Mouse (Mus musculus) liver, postnatal 0 days (tissue): ENCODE results near the gene Clcn6. TPM values are rescaled to one million over a fixed set of nuclear protein-coding genes. Genes with fewer than 3 reads are reported as not detected.

Experiments used
- ATAC-seq: fragments of 200-750 bp; cut with Nextera tagmentation; 2 replicates; pipeline ENCODE4 v1.8.0; 2017; ENCODE audit warnings: mild to moderate bottlenecking, moderate library complexity
- DNase-seq: peaks from one replicate; pipeline ENCODE4 v3.0.0-alpha.2; 2016
- H3K27ac ChIP-seq: fragments of 300-500 bp; sonication (generic); 2 replicates; pipeline ENCODE4 v1.5.1; 2014; ENCODE audit warnings: antibody characterized with exemption, moderate library complexity, mild to moderate bottlenecking, low read depth
- H3K27me3 ChIP-seq: fragments of 300-500 bp; sonication (generic); 2 replicates; pipeline ENCODE4 v1.6.1; 2014; ENCODE audit warnings: low read length, control low read depth, mixed read lengths; ENCODE audit not compliant: insufficient read depth
- H3K36me3 ChIP-seq: fragments of 300-500 bp; sonication (generic); replicated peaks from 2 replicates; pipeline ENCODE4 v1.6.1; 2014; ENCODE audit warnings: mild to moderate bottlenecking, control low read depth, low read length, moderate library complexity, mixed read lengths; ENCODE audit not compliant: insufficient read depth
- H3K4me1 ChIP-seq: fragments of 300-500 bp; sonication (generic); 2 replicates; pipeline ENCODE4 v1.6.1; 2014; ENCODE audit warnings: antibody characterized with exemption, mild to moderate bottlenecking, control low read depth; ENCODE audit not compliant: insufficient read depth
- H3K4me2 ChIP-seq: fragments of 300-500 bp; sonication (generic); 2 replicates; pipeline ENCODE4 v1.6.1; 2014; ENCODE audit warnings: low read depth, mild to moderate bottlenecking, low read length, moderate library complexity, mixed read lengths
- H3K4me3 ChIP-seq: fragments of 300-500 bp; sonication (generic); 2 replicates; pipeline ENCODE4 v1.5.1; 2014; ENCODE audit warnings: low read depth, low read length
- H3K9ac ChIP-seq: fragments of 300-500 bp; sonication (generic); replicated peaks from 2 replicates; pipeline ENCODE4 v1.6.1; 2014; ENCODE audit warnings: mild to moderate bottlenecking, moderate library complexity
- H3K9me3 ChIP-seq: fragments of 300-500 bp; sonication (generic); 2 replicates; pipeline ENCODE4 v1.6.1; 2016; ENCODE audit warnings: mild to moderate bottlenecking, control low read depth, low read length, mixed read lengths
- CTCF ChIP-seq: sonication (generic); IDR thresholded peaks from 2 replicates; pipeline ENCODE4 v1.5.1; 2016; ENCODE audit warnings: antibody characterized with exemption, low read depth
- EP300 ChIP-seq: IDR thresholded peaks from 2 replicates; pipeline ENCODE4 v1.6.1; 2016; ENCODE audit warnings: antibody characterized with exemption, low read depth, mild to moderate bottlenecking
- WGBS: fragments of 180-500 bp; shearing (Covaris S2); extraction: QIAGEN DNeasy Blood & Tissue Kit; methylation state at CpG from one replicate; pipeline ENCODE4 v1.1.7; 2014; ENCODE audit not compliant: insufficient replicate concordance; 5-methylcytosine and 5-hydroxymethylcytosine counted together
- polyA plus RNA-seq: library from polyadenylated mRNA; unstranded; fragments of >200 nt; fragmentation: Nextera tagmentation; extraction: Ambion mirVana; gene quantifications from 2 replicates; pipeline ENCODE4 v1.2.1, GENCODE M21; 2015

Clcn6 gene
- polyA plus RNA-seq, 1 experiment from 2014 or later, result 0.79 TPM

DNA sequence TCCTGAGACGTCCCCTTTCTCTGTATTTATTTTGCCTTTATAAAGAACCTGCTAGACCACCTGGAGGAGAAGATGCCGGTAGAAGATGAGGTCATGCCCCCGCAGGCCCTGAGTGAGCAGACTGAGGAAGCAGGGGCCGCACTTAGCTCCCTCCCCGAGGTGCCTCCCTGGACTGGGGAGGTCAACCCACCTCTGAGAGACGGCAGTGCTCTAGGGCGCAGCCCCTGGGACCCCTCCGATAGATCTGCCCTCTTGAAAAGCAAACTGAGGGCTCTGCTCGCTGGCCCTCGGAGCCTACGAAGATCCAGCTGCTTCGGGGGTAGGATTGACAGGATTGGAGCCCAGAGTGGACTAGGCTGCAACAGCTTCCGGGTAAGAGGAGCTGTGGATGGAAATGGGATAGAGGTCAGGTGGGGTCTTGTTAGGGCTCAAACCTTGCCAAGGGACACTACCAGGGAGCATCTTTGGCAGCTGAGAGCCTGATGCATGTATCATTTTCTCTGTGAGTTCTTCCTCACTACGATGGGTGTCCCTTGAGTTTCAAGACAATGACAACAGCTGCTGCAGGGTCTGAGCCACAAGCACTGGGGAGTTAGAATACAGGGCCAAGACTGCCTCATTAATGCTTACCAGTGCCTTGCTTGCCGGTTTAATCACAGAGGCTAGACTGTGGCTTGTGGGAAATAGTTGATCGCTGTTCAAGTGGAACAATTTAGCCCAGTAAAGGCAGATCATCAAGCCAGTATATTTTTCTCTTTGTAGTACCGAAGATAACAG, 37.4 kb downstream of the Clcn6 start:
- H3K27ac ChIP-seq, result no peak overlapping the region
- H3K9ac ChIP-seq, result no peak overlapping the region
- TF ChIP-seq EP300, result no peak
- no peak for TF ChIP-seq CTCF
- peaks cover 8% of the 10 kb centered on the region; the same call in 1 of the 2 replicates for H3K36me3 ChIP-seq
- DNase-seq, result no peak
- H3K27me3 ChIP-seq, result no peaks in the 10 kb centered on the region
- H3K4me2 ChIP-seq, result no peak overlapping the region
- 69% methylated on average over 17 of the region's 17 CpGs for WGBS
- no peaks in the 10 kb centered on the region for H3K4me1 ChIP-seq
- H3K4me3 ChIP-seq, result no peak overlapping the region
- ATAC-seq, result no peak
- no peaks in the 10 kb centered on the region for H3K9me3 ChIP-seq

GRCm38 (mm10) chr4:148000202-148000772, 38.3 kb downstream of the Clcn6 start, which contains the start of gene Nppa:
Gene Nppa (plus strand): TSS chr4:148000722.
- ATAC-seq (no peak), DNase-seq (no peak)
- no peaks in the 10 kb centered on the region for H3K4me1 ChIP-seq
- H3K27ac ChIP-seq, result no peak within 1 kb of the TSS
- no peak within 1 kb of the TSS for H3K9ac ChIP-seq
- 44% methylated on average over 12 of the region's 12 CpGs for WGBS
- H3K9me3 ChIP-seq, result no peaks in the 10 kb centered on the region
- H3K4me3 ChIP-seq, result no peak within 1 kb of the TSS
- H3K4me2 ChIP-seq, result no peak within 1 kb of the TSS
- no peak for TF ChIP-seq EP300
- no peaks in the 10 kb centered on the region for H3K36me3 ChIP-seq
- H3K27me3 ChIP-seq, result no peaks in the 10 kb centered on the region

DNA sequence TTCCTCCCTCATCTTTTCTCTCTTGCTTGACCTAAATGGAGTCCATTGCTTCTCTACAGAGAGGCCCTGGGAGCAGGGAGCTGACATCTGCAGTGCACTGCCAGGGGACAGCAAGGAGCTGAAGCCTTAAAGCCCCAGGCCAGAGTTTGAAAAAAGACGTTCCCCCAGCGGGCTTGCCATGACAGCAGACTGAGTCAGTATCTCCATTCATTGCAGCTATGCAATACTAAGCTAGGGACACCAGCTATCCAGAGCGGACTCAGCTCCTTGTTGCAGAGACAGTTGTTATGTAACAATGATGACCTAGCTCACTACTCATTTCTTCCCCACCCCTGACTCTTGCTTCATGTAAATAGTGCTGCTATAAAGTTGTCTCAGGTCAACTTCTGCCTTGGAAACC, 43.3 kb downstream of the Clcn6 start:
- TF ChIP-seq CTCF (no peak), EP300 (no peak)
- 68% methylated on average over 3 of the region's 3 CpGs for WGBS
- no peaks in the 10 kb centered on the region for H3K4me1 ChIP-seq

DNA sequence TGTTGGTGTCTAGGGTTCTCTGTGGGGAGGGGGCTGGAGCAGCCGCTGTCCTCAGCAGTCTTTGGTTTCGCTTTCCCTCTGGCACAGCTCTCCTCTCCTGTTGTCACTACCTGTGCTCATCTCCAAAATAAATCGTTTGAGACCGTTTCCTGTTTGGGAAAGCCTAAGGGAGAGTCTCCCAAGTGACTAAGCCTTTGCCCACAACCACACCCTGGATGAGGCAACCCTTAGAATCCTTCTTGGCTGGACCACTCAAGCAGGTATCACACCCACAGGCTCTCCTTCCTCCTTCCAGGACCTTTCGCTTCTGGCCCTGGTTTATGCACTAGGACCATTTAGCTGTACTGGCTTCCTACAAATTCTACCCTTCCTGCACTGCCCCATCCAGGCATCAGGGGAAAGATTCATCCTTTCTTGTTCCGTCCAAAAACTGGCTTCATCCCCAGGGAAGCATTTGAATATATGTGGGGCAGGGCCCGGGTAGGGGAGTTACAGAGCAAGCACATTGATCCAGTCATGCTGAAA, 45.0 kb downstream of the Clcn6 start:
- no peaks in the 10 kb centered on the region for H3K9me3 ChIP-seq
- H3K27me3 ChIP-seq, result no peaks in the 10 kb centered on the region
- H3K36me3 ChIP-seq, result no peaks in the 10 kb centered on the region
- H3K4me3 ChIP-seq, result no peak overlapping the region
- H3K4me2 ChIP-seq, result no peak overlapping the region
- H3K9ac ChIP-seq, result no peak overlapping the region
- no peaks in the 10 kb centered on the region for H3K4me1 ChIP-seq
- no peak overlapping the region for H3K27ac ChIP-seq
- ATAC-seq (no peak), DNase-seq (no peak)
- WGBS, result 53% methylated on average over 7 of the region's 7 CpGs
- no peak for TF ChIP-seq CTCF

More for the DNA sequence above, 43.3 kb downstream of the Clcn6 start:
- H3K27ac ChIP-seq, result no peak overlapping the region
- H3K9ac ChIP-seq, result no peak overlapping the region
- no peaks in the 10 kb centered on the region for H3K9me3 ChIP-seq
- no peaks in the 10 kb centered on the region for H3K27me3 ChIP-seq
- H3K4me2 ChIP-seq, result no peak overlapping the region
- H3K4me3 ChIP-seq, result no peak overlapping the region
- H3K36me3 ChIP-seq, result no peaks in the 10 kb centered on the region
- ATAC-seq (no peak), DNase-seq (no peak)

DNA sequence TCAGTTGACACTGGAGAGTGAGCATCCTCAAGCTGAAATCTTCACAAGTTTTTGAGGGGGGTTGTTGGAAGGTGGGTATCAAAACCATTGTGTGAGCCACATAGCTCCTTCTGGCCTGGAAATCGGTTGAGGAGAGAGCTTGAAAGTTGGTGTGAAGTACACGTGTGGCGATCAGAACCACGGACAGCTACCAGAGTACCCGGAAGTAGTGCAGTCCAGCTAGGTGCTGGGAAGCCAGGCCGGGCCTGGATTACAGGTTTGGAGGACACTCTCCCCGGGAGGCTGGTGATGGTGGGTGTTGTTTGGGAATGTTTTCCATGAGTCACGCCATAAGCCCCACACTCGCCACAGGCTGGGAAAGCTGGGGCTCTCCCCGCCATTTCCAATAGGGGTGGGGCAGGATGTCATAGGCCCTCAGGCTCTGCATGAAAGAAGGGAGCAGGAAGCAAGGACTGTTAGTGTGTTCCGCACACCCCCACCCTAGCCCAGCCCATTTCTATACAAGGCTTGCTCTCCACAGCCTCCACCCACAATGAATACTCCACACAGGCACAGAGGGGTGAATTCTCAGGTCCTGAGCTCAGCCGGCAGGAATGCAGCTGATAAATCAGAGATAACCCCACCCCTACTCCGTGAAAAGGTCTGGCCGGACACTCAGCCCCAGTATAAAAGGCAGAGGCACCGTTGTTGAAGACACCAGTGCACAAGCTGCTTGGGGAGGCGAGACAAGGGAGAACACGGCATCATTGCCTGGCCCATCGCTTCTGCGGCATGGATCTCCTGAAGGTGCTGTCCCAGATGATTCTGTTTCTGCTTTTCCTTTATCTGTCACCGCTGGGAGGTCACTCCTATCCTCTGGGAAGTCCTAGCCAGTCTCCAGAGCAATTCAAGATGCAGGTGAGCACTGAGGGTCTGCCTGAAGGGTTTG, 53.2 kb downstream of the Clcn6 start, which contains the start of gene Nppb:
Gene Nppb, plus strand, starts transcription at position 584 of the 928 bp plus-strand sequence.
- Histone ChIP-seq H3K36me3 (no peaks in the 10 kb centered on the region), H3K4me1 (no peaks in the 10 kb centered on the region), H3K4me3 (no peak within 1 kb of the TSS), H3K9ac (no peak within 1 kb of the TSS), H3K9me3 (no peaks in the 10 kb centered on the region), H3K27me3 (no peaks in the 10 kb centered on the region), H3K4me2 (no peak within 1 kb of the TSS), H3K27ac (no peak within 1 kb of the TSS)
- ATAC-seq, result no peak
- 23% methylated on average over 20 of the region's 20 CpGs for WGBS
- no peak for TF ChIP-seq CTCF
- TF ChIP-seq EP300, result no peak
- peak; percentile 50 for DNase-seq

DNA sequence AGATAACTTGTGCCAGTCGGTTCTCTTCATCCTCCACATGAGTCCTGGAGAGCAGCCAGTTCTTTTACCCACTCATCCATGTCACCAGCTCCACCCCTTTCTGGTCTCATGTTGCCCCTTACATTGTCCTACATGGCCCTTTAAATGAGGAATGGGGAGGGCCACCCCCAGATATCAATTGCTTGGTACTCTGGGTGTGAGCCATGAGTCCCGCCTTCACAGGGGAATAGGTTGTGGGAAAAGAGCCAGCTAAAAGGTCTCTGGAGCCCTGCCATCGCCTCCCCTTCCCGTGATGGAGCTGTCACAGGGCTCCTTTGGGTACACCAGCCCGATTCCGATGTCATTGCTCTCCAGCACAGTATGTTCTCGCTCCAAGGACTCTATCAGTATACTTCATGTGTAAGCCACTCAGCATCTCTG, 59.2 kb downstream of the Clcn6 start:
- Histone ChIP-seq H3K9me3 (peaks cover 4% of the 10 kb centered on the region; the same call in 1 of the 2 replicates), H3K9ac (no peak overlapping the region), H3K27ac (no peak overlapping the region), H3K27me3 (no peaks in the 10 kb centered on the region), H3K4me3 (no peak overlapping the region), H3K36me3 (no peaks in the 10 kb centered on the region), H3K4me1 (no peaks in the 10 kb centered on the region), H3K4me2 (no peak overlapping the region)
- DNase-seq (no peak), ATAC-seq (no peak)
- TF ChIP-seq EP300 (no peak), CTCF (no peak)
- 68% methylated on average over 7 of the region's 7 CpGs for WGBS
